Mouse (Mus musculus) lung, embryonic 14.5 days (tissue): ENCODE measurements around the gene Gm14862. TPM values are rescaled to one million over a fixed set of nuclear protein-coding genes. Genes with fewer than 3 reads are reported as not detected.

Experiments used
- ATAC-seq: fragments of 200-750 bp; cut with Nextera tagmentation; 2 replicates; pipeline ENCODE4 v1.8.0; 2017; ENCODE audit warnings: mild to moderate bottlenecking, moderate TSS enrichment, moderate library complexity; ENCODE audit not compliant: insufficient read depth
- DNase-seq: peaks from one replicate; pipeline ENCODE4 v3.0.0-alpha.2; 2015
- H3K27ac ChIP-seq: fragments of 300-500 bp; sonication (generic); 2 replicates; pipeline ENCODE4 v1.5.1; 2014; ENCODE audit warnings: low read depth, mild to moderate bottlenecking, moderate library complexity
- H3K27me3 ChIP-seq: fragments of 300-500 bp; sonication (generic); 2 replicates; pipeline ENCODE4 v1.6.1; 2014; ENCODE audit warnings: low read length, control low read depth; ENCODE audit not compliant: insufficient read depth
- H3K36me3 ChIP-seq: fragments of 300-500 bp; sonication (generic); 2 replicates; pipeline ENCODE4 v1.6.1; 2014; ENCODE audit warnings: control low read depth; ENCODE audit not compliant: insufficient read depth
- H3K4me1 ChIP-seq: fragments of 300-500 bp; sonication (generic); 2 replicates; pipeline ENCODE4 v1.6.1; 2014; ENCODE audit warnings: antibody characterized with exemption, control low read depth; ENCODE audit not compliant: insufficient read depth
- H3K4me2 ChIP-seq: fragments of 300-500 bp; sonication (generic); 2 replicates; pipeline ENCODE4 v1.6.1; 2014; ENCODE audit warnings: mild to moderate bottlenecking
- H3K4me3 ChIP-seq: fragments of 300-500 bp; sonication (generic); 2 replicates; pipeline ENCODE4 v1.5.1; 2014; ENCODE audit warnings: low read depth, low read length
- H3K9ac ChIP-seq: fragments of 300-500 bp; sonication (generic); 2 replicates; pipeline ENCODE4 v1.6.1; 2014
- H3K9me3 ChIP-seq: fragments of 300-500 bp; sonication (generic); 2 replicates; pipeline ENCODE4 v1.6.1; 2016; ENCODE audit warnings: low read depth, low read length, control low read depth
- CTCF ChIP-seq: IDR thresholded peaks from 2 replicates; pipeline ENCODE4 v1.5.1; 2016; ENCODE audit warnings: antibody characterized with exemption, low read depth
- WGBS: fragments of 180-500 bp; shearing (Covaris S2); extraction: QIAGEN DNeasy Blood & Tissue Kit; methylation state at CpG from one replicate; pipeline ENCODE4 v1.1.7; 2014; 5-methylcytosine and 5-hydroxymethylcytosine counted together
- polyA plus RNA-seq: library from polyadenylated mRNA; unstranded; fragments of >200 nt; fragmentation: Nextera tagmentation; extraction: Ambion mirVana; gene quantifications from 2 replicates; pipeline ENCODE4 v1.2.1, GENCODE M21; 2014

Gene Gm14862
- polyA plus RNA-seq, 1 experiment from 2014 or later, result 0.25 TPM

GRCm38 (mm10) chrX:9201954-9202353, 54.7 kb downstream of the Gm14862 start:
- 50% methylated on average over 2 of the region's 2 CpGs for WGBS
- DNase-seq (peak; percentile 5), ATAC-seq (no peak)
- Histone ChIP-seq H3K9ac (no peak overlapping the region), H3K9me3 (no peaks in the 10 kb centered on the region), H3K27ac (no peak overlapping the region), H3K36me3 (no peaks in the 10 kb centered on the region), H3K4me3 (no peak overlapping the region), H3K27me3 (no peaks in the 10 kb centered on the region), H3K4me1 (no peaks in the 10 kb centered on the region), H3K4me2 (no peak overlapping the region)
- TF ChIP-seq CTCF, result no peak

Other genes starting within 250 kb of the Gm14862 start
- not detected in 2 replicates for gene Fthl17e, start 223.4 kb downstream of the Gm14862 start, polyA plus RNA-seq
- gene Fthl17f, start 193.9 kb downstream of the Gm14862 start, polyA plus RNA-seq, result not detected in 2 replicates
- gene 4930402K13Rik, start 152.3 kb downstream of the Gm14862 start, polyA plus RNA-seq, result not detected in 2 replicates
- gene Lancl3, start 57.0 kb downstream of the Gm14862 start, polyA plus RNA-seq, result 1.1 and 1.4 TPM in 2 replicates
- gene Xk, start 15.9 kb upstream of the Gm14862 start, polyA plus RNA-seq, result 2.7 and 3.5 TPM in 2 replicates
- gene H2al1m, start 26.9 kb upstream of the Gm14862 start, polyA plus RNA-seq, result not detected in 2 replicates
- not detected in 2 replicates for gene H2al1k, start 93.7 kb upstream of the Gm14862 start, polyA plus RNA-seq
- gene Cybb, start 230.9 kb upstream of the Gm14862 start, polyA plus RNA-seq, result 2.1 and 3.3 TPM in 2 replicates